Mouse (Mus musculus) C2C12 (cell line): Measurements from ENCODE around the gene Ttll12. TPM values are rescaled to one million over a fixed set of nuclear protein-coding genes. Genes with fewer than 3 reads are reported as not detected.

Source experiments
- H3K27me3 ChIP-seq: one replicate; pipeline ENCODE4 v1.6.1; 2011; ENCODE audit not compliant: control insufficient read depth, insufficient read depth, insufficient read length
- H3K36me3 ChIP-seq: one replicate; pipeline ENCODE4 v1.6.1; 2011; ENCODE audit not compliant: control insufficient read depth, insufficient read depth
- H3K4me3 ChIP-seq: one replicate; pipeline ENCODE4 v1.5.1; 2011; ENCODE audit warnings: mild to moderate bottlenecking, control low read depth; ENCODE audit not compliant: poor library complexity, insufficient read depth, severe bottlenecking
- H3K79me2 ChIP-seq: one replicate; pipeline ENCODE4 v1.6.1; 2011; ENCODE audit not compliant: control insufficient read depth, insufficient read depth
- H3K79me3 ChIP-seq: one replicate; pipeline ENCODE4 v1.6.1; 2011; ENCODE audit warnings: low read depth, control low read depth
- H3ac ChIP-seq: one replicate; pipeline ENCODE3; 2011; ENCODE audit warnings: low read depth; ENCODE audit not compliant: control insufficient read depth, insufficient read length
- CEBPB ChIP-seq: IDR thresholded peaks from one replicate; pipeline ENCODE4 v1.6.1; 2011; ENCODE audit warnings: low read depth, mild to moderate bottlenecking, control low read depth, moderate library complexity
- CTCF ChIP-seq: IDR thresholded peaks from one replicate; pipeline ENCODE4 v1.5.1; 2011; ENCODE audit not compliant: control insufficient read depth, insufficient read depth, insufficient read length
- FOSL1 ChIP-seq: IDR thresholded peaks from one replicate; pipeline ENCODE4 v1.8.0; 2011; ENCODE audit warnings: mild to moderate bottlenecking, low read length; ENCODE audit not compliant: poor library complexity, insufficient read depth, severe bottlenecking
- MAX ChIP-seq: IDR thresholded peaks from one replicate; pipeline ENCODE4 v1.6.1; 2011; ENCODE audit warnings: mild to moderate bottlenecking, control low read depth
- MYOD1 ChIP-seq: IDR thresholded peaks from one replicate; pipeline ENCODE4 v1.6.1; 2011; ENCODE audit warnings: low read depth; ENCODE audit not compliant: control insufficient read depth, insufficient read length
- MYOG ChIP-seq: IDR thresholded peaks from one replicate; pipeline ENCODE4 v1.6.1; 2011; ENCODE audit not compliant: control insufficient read depth, insufficient read length; ENCODE audit errors: extremely low read depth
- USF1 ChIP-seq: IDR thresholded peaks from one replicate; pipeline ENCODE4 v1.6.1; 2011; ENCODE audit warnings: low read depth, mild to moderate bottlenecking, control low read depth, moderate library complexity
- polyA plus RNA-seq: library from polyadenylated mRNA; unstranded; fragments of >200 nt; fragmentation: generic; extraction: Trizol; gene quantifications from one replicate; pipeline ENCODE4 v1.2.1, GENCODE M21; 2012; ENCODE audit warnings: missing spikeins

Gene Ttll12
- polyA plus RNA-seq, 1 experiment: 84.8 TPM

GRCm38 (mm10) chr15:83565434-83565833 is 29.5 kb downstream of the Ttll12 start:
- no peak overlapping the region for H3K4me3 ChIP-seq
- peaks cover 69% of the 10 kb centered on the region for H3K79me2 ChIP-seq

GRCm38 (mm10) chr15:83563857-83564651 is 30.9 kb downstream of the Ttll12 start:
- peaks cover 55% of the 10 kb centered on the region for H3K79me2 ChIP-seq
- no peaks in the 10 kb centered on the region for H3K27me3 ChIP-seq
- peak overlapping the region; percentile 70 for H3ac ChIP-seq
- H3K4me3 ChIP-seq: peak overlapping the region; percentile 94
- peaks cover 38% of the 10 kb centered on the region for H3K79me3 ChIP-seq
- peaks cover 7% of the 10 kb centered on the region for H3K36me3 ChIP-seq
- TF ChIP-seq MAX (peak; percentile 4), MYOD1 (no peak), CEBPB (no peak)

More at GRCm38 (mm10) chr15:83565434-83565833, 29.5 kb downstream of the Ttll12 start:
- peaks cover 7% of the 10 kb centered on the region for H3K36me3 ChIP-seq
- peaks cover 50% of the 10 kb centered on the region for H3K79me3 ChIP-seq
- peak overlapping the region; percentile 5 for H3ac ChIP-seq
- no peaks in the 10 kb centered on the region for H3K27me3 ChIP-seq
- TF ChIP-seq FOSL1 (peak; percentile 96), MYOG (no peak), CEBPB (no peak)

- Histone ChIP-seq H3ac (peak within 1 kb of the TSS; percentile 70), H3K27me3 (no peaks in the 10 kb centered on the region), H3K79me3 (peaks cover 36% of the 10 kb centered on the region), H3K79me2 (peaks cover 49% of the 10 kb centered on the region), H3K4me3 (peak within 1 kb of the TSS; percentile 94), H3K36me3 (peaks cover 3% of the 10 kb centered on the region)
- TF ChIP-seq MYOG: no peak
- no peak for TF ChIP-seq USF1
- no peak for TF ChIP-seq CTCF
- no peak for TF ChIP-seq MAX
- TF ChIP-seq FOSL1: no peak
- no peak for TF ChIP-seq MYOD1
- no peak for TF ChIP-seq CEBPB
Measured at GRCm38 (mm10) chr15:83563327-83563856, 31.6 kb downstream of the Ttll12 start, which contains the start of the genes Tspo and Mcat. TSS of gene Tspo (plus strand) at chr15:83563592. TSS of gene Mcat (minus strand) at chr15:83563787.

- Histone ChIP-seq H3K27me3 (no peaks in the 10 kb centered on the region), H3K79me2 (peaks cover 42% of the 10 kb centered on the region), H3K79me3 (peaks cover 29% of the 10 kb centered on the region), H3K4me3 (peak overlapping the region; percentile 94), H3K36me3 (no peaks in the 10 kb centered on the region), H3ac (peak overlapping the region; percentile 32)
- TF ChIP-seq MYOG (no peak), CEBPB (no peak), MYOD1 (no peak), CTCF (no peak), MAX (no peak), FOSL1 (no peak), USF1 (no peak)
Measured at GRCm38 (mm10) chr15:83562626-83563270, 32.2 kb downstream of the Ttll12 start.

GRCm38 (mm10) chr15:83560941-83561477 is 33.9 kb downstream of the Ttll12 start:
- H3ac ChIP-seq: no peak overlapping the region
- no peak for TF ChIP-seq CEBPB
- no peak for TF ChIP-seq FOSL1
- no peak for TF ChIP-seq MYOG
- no peak for TF ChIP-seq MYOD1
- no peak for TF ChIP-seq USF1
- no peak for TF ChIP-seq CTCF
- no peak for TF ChIP-seq MAX
- no peaks in the 10 kb centered on the region for H3K27me3 ChIP-seq
- H3K79me3 ChIP-seq: peaks cover 15% of the 10 kb centered on the region
- no peaks in the 10 kb centered on the region for H3K36me3 ChIP-seq
- peaks cover 25% of the 10 kb centered on the region for H3K79me2 ChIP-seq
- H3K4me3 ChIP-seq: no peak overlapping the region
